Mouse (Mus musculus): ENCODE measurements around the gene Tuba8.

Gene Tuba8

GRCm38 (mm10) chr6:121226744-121227143 lies 16.2 kb downstream of the Tuba8 start:
- DNase-seq (ENCODE audit: low read depth, low spot score): no peak

- no peak for DNase-seq (ENCODE audit: low read depth, low spot score)
These were observed 17.9 kb downstream of the Tuba8 start for GRCm38 (mm10) chr6:121228421-121228820.

- no peak for DNase-seq (ENCODE audit: low read depth, low spot score)
These were observed 22.2 kb downstream of the Tuba8 start for GRCm38 (mm10) chr6:121232652-121233051.

- DNase-seq (ENCODE audit: low read depth, low spot score): no peak
These were observed 25.9 kb downstream of the Tuba8 start for GRCm38 (mm10) chr6:121236386-121236785.

- DNase-seq (ENCODE audit: low read depth, low spot score): no peak
These were observed 27.7 kb downstream of the Tuba8 start for GRCm38 (mm10) chr6:121238209-121238608.

GRCm38 (mm10) chr6:121241780-121242179 lies 31.3 kb downstream of the Tuba8 start:
- no peak for DNase-seq (ENCODE audit: low read depth, low spot score)

- DNase-seq (ENCODE audit: low read depth, low spot score): no peak
These were observed 32.7 kb downstream of the Tuba8 start for GRCm38 (mm10) chr6:121243161-121243560.

GRCm38 (mm10) chr6:121245127-121246036 lies 34.9 kb downstream of the Tuba8 start, which contains the start of gene Usp18:
Usp18 (plus strand) TSS chr6:121245906.
- peak; percentile 46 for DNase-seq (ENCODE audit: low read depth, low spot score)

GRCm38 (mm10) chr6:121246037-121246361 lies 35.5 kb downstream of the Tuba8 start:
- DNase-seq (ENCODE audit: low read depth, low spot score): no peak

GRCm38 (mm10) chr6:121250406-121250805 lies 39.9 kb downstream of the Tuba8 start:
- no peak for DNase-seq (ENCODE audit: low read depth, low spot score)

- DNase-seq (ENCODE audit: low read depth, low spot score): no peak
These were observed 40.8 kb downstream of the Tuba8 start for GRCm38 (mm10) chr6:121251256-121251655.

- DNase-seq (ENCODE audit: low read depth, low spot score): no peak
These were observed 50.1 kb downstream of the Tuba8 start for GRCm38 (mm10) chr6:121260548-121260947.

- no peak for DNase-seq (ENCODE audit: low read depth, low spot score)
These were observed 50.7 kb downstream of the Tuba8 start for GRCm38 (mm10) chr6:121261233-121261632.

- DNase-seq (ENCODE audit: low read depth, low spot score): no peak
These were observed 51.5 kb downstream of the Tuba8 start for GRCm38 (mm10) chr6:121262004-121262403.

GRCm38 (mm10) chr6:121262496-121262895 lies 52.0 kb downstream of the Tuba8 start:
- DNase-seq (ENCODE audit: low read depth, low spot score): no peak

GRCm38 (mm10) chr6:121270156-121270555 lies 59.7 kb downstream of the Tuba8 start:
- DNase-seq (ENCODE audit: low read depth, low spot score): no peak

- no peak for DNase-seq (ENCODE audit: low read depth, low spot score)
These were observed 61.2 kb downstream of the Tuba8 start for GRCm38 (mm10) chr6:121271707-121272074.

- DNase-seq (ENCODE audit: low read depth, low spot score): peak; percentile 61
These were observed 61.7 kb downstream of the Tuba8 start for GRCm38 (mm10) chr6:121272075-121272800.

- peak; percentile 2 for DNase-seq (ENCODE audit: low read depth, low spot score)
These were observed 63.9 kb downstream of the Tuba8 start for GRCm38 (mm10) chr6:121274356-121274755.

Measured in retina, adult 2 months (tissue).